Mouse (Mus musculus): Measurements from ENCODE around the gene Nol4l. TPM values are rescaled to one million over a fixed set of nuclear protein-coding genes. Genes with fewer than 3 reads are reported as not detected.

Gene Nol4l
- polyA plus RNA-seq, 1 experiment from 2014 or later = 17.1 TPM

GRCm38 (mm10) chr2:153440755-153441154 lies 89.0 kb downstream of the Nol4l start:
- Histone ChIP-seq H3K9ac (ENCODE audit: low read depth, low read length) (no peak overlapping the region), H3K4me3 (ENCODE audit: low read length) (no peak overlapping the region), H3K4me1 (ENCODE audit: control insufficient read depth, insufficient read depth, low read length) (peaks cover 59% of the 10 kb centered on the region), H3K27ac (ENCODE audit: low read depth, low read length) (peak overlapping the region; percentile 60; the same call in 1 of the 2 replicates), H3K36me3 (ENCODE audit: control insufficient read depth, insufficient read depth, low read length) (peaks cover 4% of the 10 kb centered on the region; the same call in 1 of the 2 replicates), H3K27me3 (ENCODE audit: control insufficient read depth, insufficient read depth, low read length) (no peaks in the 10 kb centered on the region), H3K4me2 (replicated peaks; ENCODE audit: low read depth, low read length) (no peak overlapping the region; the same call in 1 of the 2 replicates), H3K9me3 (ENCODE audit: control insufficient read depth, low read length) (no peaks in the 10 kb centered on the region)
- no peak for ATAC-seq (ENCODE audit: low FRiP score, low TSS enrichment)
- 27% methylated on average over 2 of the region's 2 CpGs for WGBS

DNA sequence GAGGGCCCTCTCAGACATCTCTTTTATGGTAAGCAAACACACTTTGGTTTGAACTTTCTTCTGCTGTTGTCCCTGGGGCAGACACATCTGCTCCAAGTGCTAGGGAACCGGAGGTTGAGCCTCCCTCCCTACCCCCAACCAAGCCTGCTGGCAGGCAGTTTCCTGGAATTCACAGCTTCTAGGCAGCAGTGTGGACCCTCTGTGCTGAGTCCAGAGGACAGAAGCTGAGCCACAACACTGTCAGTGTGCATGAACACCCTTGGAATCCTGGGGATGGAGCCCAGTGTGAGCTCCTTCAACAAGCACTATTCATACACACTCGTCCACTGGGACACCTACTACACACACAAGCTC lies 92.5 kb downstream of the Nol4l start:
- H3K9me3 ChIP-seq (ENCODE audit: control insufficient read depth, low read length) = no peaks in the 10 kb centered on the region
- peak overlapping the region; percentile 48; the same call in 1 of the 2 replicates for H3K9ac ChIP-seq (ENCODE audit: low read depth, low read length)
- no peaks in the 10 kb centered on the region for H3K27me3 ChIP-seq (ENCODE audit: control insufficient read depth, insufficient read depth, low read length)
- no peak overlapping the region for H3K4me3 ChIP-seq (ENCODE audit: low read length)
- 35% methylated on average over 2 of the region's 2 CpGs for WGBS
- peak; percentile 5; the same call in 1 of the 2 replicates for ATAC-seq (ENCODE audit: low FRiP score, low TSS enrichment)
- peak overlapping the region; percentile 36 for H3K4me2 ChIP-seq (replicated peaks; ENCODE audit: low read depth, low read length)
- peaks cover 12% of the 10 kb centered on the region; the same call in 1 of the 2 replicates for H3K36me3 ChIP-seq (ENCODE audit: control insufficient read depth, insufficient read depth, low read length)
- H3K4me1 ChIP-seq (ENCODE audit: control insufficient read depth, insufficient read depth, low read length) = peaks cover 81% of the 10 kb centered on the region
- H3K27ac ChIP-seq (ENCODE audit: low read depth, low read length) = peak overlapping the region; percentile 93

GRCm38 (mm10) chr2:153436641-153437305 lies 93.0 kb downstream of the Nol4l start:
- Histone ChIP-seq H3K9ac (ENCODE audit: low read depth, low read length) (peak overlapping the region; percentile 48; the same call in 1 of the 2 replicates), H3K4me3 (ENCODE audit: low read length) (no peak overlapping the region), H3K27me3 (ENCODE audit: control insufficient read depth, insufficient read depth, low read length) (no peaks in the 10 kb centered on the region), H3K27ac (ENCODE audit: low read depth, low read length) (peak overlapping the region; percentile 93), H3K4me1 (ENCODE audit: control insufficient read depth, insufficient read depth, low read length) (peaks cover 81% of the 10 kb centered on the region), H3K9me3 (ENCODE audit: control insufficient read depth, low read length) (no peaks in the 10 kb centered on the region), H3K4me2 (replicated peaks; ENCODE audit: low read depth, low read length) (peak overlapping the region; percentile 36), H3K36me3 (ENCODE audit: control insufficient read depth, insufficient read depth, low read length) (peaks cover 13% of the 10 kb centered on the region; the same call in 1 of the 2 replicates)
- WGBS = 14% methylated on average over 6 of the region's 6 CpGs
- peak; percentile 28 for ATAC-seq (ENCODE audit: low FRiP score, low TSS enrichment)

- H3K4me1 ChIP-seq (ENCODE audit: control insufficient read depth, insufficient read depth, low read length) = peaks cover 70% of the 10 kb centered on the region
- H3K27ac ChIP-seq (ENCODE audit: low read depth, low read length) = peak overlapping the region; percentile 93; the same call in 1 of the 2 replicates
- H3K9me3 ChIP-seq (ENCODE audit: control insufficient read depth, low read length) = no peaks in the 10 kb centered on the region
- H3K27me3 ChIP-seq (ENCODE audit: control insufficient read depth, insufficient read depth, low read length) = no peaks in the 10 kb centered on the region
- H3K4me3 ChIP-seq (ENCODE audit: low read length) = no peak overlapping the region
- ATAC-seq (ENCODE audit: low FRiP score, low TSS enrichment) = no peak
- H3K36me3 ChIP-seq (ENCODE audit: control insufficient read depth, insufficient read depth, low read length) = peaks cover 29% of the 10 kb centered on the region
- H3K9ac ChIP-seq (ENCODE audit: low read depth, low read length) = no peak overlapping the region
- 25% methylated on average over 9 of the region's 9 CpGs for WGBS
- H3K4me2 ChIP-seq (replicated peaks; ENCODE audit: low read depth, low read length) = no peak overlapping the region
These were observed 94.6 kb downstream of the Nol4l start for GRCm38 (mm10) chr2:153434880-153435831.

DNA sequence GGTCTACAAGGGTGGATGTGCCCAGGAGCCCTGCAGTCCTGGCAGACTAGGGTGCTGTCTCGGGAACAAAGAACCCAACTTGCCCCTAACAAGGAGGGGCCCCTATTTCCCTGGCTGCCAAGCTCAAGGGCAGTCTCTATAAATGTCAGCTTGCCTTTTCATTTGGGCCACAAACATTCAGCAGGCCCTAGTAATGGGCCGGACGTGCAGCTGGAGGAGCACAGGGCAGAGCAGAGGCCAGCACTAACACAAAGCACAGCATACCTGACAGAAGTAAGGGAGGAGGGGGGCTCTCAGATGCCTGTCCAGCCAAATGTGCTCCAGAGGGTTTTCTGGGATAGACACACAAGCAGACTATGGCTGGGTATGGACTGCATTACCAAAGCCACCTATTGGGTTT lies 95.9 kb downstream of the Nol4l start:
- 48% methylated on average over 3 of the region's 3 CpGs for WGBS
- Histone ChIP-seq H3K27ac (ENCODE audit: low read depth, low read length) (peak overlapping the region; percentile 75; the same call in 1 of the 2 replicates), H3K4me3 (ENCODE audit: low read length) (no peak overlapping the region), H3K36me3 (ENCODE audit: control insufficient read depth, insufficient read depth, low read length) (peaks cover 40% of the 10 kb centered on the region), H3K9me3 (ENCODE audit: control insufficient read depth, low read length) (no peaks in the 10 kb centered on the region), H3K4me2 (replicated peaks; ENCODE audit: low read depth, low read length) (no peak overlapping the region), H3K9ac (ENCODE audit: low read depth, low read length) (no peak overlapping the region), H3K4me1 (ENCODE audit: control insufficient read depth, insufficient read depth, low read length) (peaks cover 69% of the 10 kb centered on the region), H3K27me3 (ENCODE audit: control insufficient read depth, insufficient read depth, low read length) (no peaks in the 10 kb centered on the region)
- no peak for ATAC-seq (ENCODE audit: low FRiP score, low TSS enrichment)

GRCm38 (mm10) chr2:153432492-153432891 lies 97.3 kb downstream of the Nol4l start:
- WGBS = 8% methylated on average over 7 of the region's 7 CpGs
- Histone ChIP-seq H3K4me3 (ENCODE audit: low read length) (no peak overlapping the region), H3K9ac (ENCODE audit: low read depth, low read length) (0 out of 2 replicates have a peak overlapping the region, but pooled peaks have one; percentile 7), H3K4me2 (replicated peaks; ENCODE audit: low read depth, low read length) (no peak overlapping the region), H3K27ac (ENCODE audit: low read depth, low read length) (peak overlapping the region; percentile 75), H3K9me3 (ENCODE audit: control insufficient read depth, low read length) (no peaks in the 10 kb centered on the region), H3K27me3 (ENCODE audit: control insufficient read depth, insufficient read depth, low read length) (no peaks in the 10 kb centered on the region), H3K36me3 (ENCODE audit: control insufficient read depth, insufficient read depth, low read length) (peaks cover 51% of the 10 kb centered on the region), H3K4me1 (ENCODE audit: control insufficient read depth, insufficient read depth, low read length) (peaks cover 61% of the 10 kb centered on the region)
- peak; percentile 41 for ATAC-seq (ENCODE audit: low FRiP score, low TSS enrichment)

- Histone ChIP-seq H3K9me3 (ENCODE audit: control insufficient read depth, low read length) (no peaks in the 10 kb centered on the region), H3K4me2 (replicated peaks; ENCODE audit: low read depth, low read length) (no peak overlapping the region), H3K4me3 (ENCODE audit: low read length) (no peak overlapping the region), H3K27me3 (ENCODE audit: control insufficient read depth, insufficient read depth, low read length) (no peaks in the 10 kb centered on the region), H3K9ac (ENCODE audit: low read depth, low read length) (no peak overlapping the region), H3K27ac (ENCODE audit: low read depth, low read length) (no peak overlapping the region), H3K36me3 (ENCODE audit: control insufficient read depth, insufficient read depth, low read length) (peaks cover 47% of the 10 kb centered on the region), H3K4me1 (ENCODE audit: control insufficient read depth, insufficient read depth, low read length) (peaks cover 48% of the 10 kb centered on the region)
- 91% methylated on average over 1 of the region's 1 CpGs for WGBS
- no peak for ATAC-seq (ENCODE audit: low FRiP score, low TSS enrichment)
These were observed 99.2 kb downstream of the Nol4l start for GRCm38 (mm10) chr2:153430571-153430970.

GRCm38 (mm10) chr2:153428485-153428884 lies 101.3 kb downstream of the Nol4l start:
- ATAC-seq (ENCODE audit: low FRiP score, low TSS enrichment) = no peak

More at GRCm38 (mm10) chr2:153428485-153428884, 101.3 kb downstream of the Nol4l start:
- Histone ChIP-seq H3K4me1 (ENCODE audit: control insufficient read depth, insufficient read depth, low read length) (peaks cover 39% of the 10 kb centered on the region), H3K4me3 (ENCODE audit: low read length) (no peak overlapping the region), H3K9me3 (ENCODE audit: control insufficient read depth, low read length) (no peaks in the 10 kb centered on the region), H3K4me2 (replicated peaks; ENCODE audit: low read depth, low read length) (no peak overlapping the region), H3K27me3 (ENCODE audit: control insufficient read depth, insufficient read depth, low read length) (no peaks in the 10 kb centered on the region), H3K9ac (ENCODE audit: low read depth, low read length) (no peak overlapping the region), H3K27ac (ENCODE audit: low read depth, low read length) (no peak overlapping the region), H3K36me3 (ENCODE audit: control insufficient read depth, insufficient read depth, low read length) (peaks cover 48% of the 10 kb centered on the region)
- 55% methylated on average over 2 of the region's 2 CpGs for WGBS
